Comparison of ENCODE assay signal across 9 mouse cellular contexts in the genomic region with DNA sequence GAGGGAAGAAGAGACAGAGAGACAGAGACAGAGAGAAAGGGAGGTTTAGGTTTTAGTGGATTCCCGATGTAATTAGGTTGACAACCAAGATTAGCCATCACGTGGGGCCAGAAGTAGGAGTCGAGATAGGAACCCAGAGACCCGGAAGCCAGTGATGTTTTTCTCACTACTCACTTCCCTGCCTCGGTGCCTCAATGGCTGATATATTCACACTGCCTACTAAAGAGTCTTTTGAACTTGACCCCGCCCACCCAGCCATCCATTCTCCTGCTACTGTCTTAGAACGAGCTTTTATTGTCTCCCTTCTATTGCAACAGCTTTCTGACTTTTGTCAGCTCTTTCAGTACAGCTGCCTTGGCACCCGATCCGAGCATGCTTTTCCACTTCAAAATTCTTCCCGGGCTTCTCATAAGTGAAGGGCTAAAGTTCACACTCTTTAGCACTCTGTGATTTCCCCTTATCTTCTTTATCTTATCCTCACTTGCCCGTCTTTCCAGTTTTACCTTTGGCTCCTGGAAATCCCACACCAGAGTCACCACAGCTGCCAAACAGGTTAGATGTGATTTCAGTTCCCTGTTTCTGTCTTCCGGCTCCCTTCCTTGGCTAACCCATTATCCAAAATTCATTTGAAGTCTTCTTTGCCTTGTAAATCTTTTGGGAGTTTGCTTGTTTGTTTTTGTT. TPM values are rescaled to one million over a fixed set of nuclear protein-coding genes. Genes with fewer than 3 reads are reported as not detected.
DNase-seq lines count a peak whose midpoint lies in the region.
"Had no signal": no experiment of that assay in that cellular context is flagged by ENCODE, and none has a peak within 500 bp of the region (broad histone marks: within the 10 kb centered on the region; RNA-seq: fewer than 3 reads in every experiment).

No protein-coding gene starts in this region.

- peak; percentile 16 for DNase-seq in adrenal gland, postnatal 14 days
- DNase-seq in adrenal gland, adult (ENCODE audit: inconsistent age in 2 of 2, low spot score in 1 of 2), result no peak
- DNase-seq in urinary bladder, postnatal 25 days (ENCODE audit: low spot score), result peak; percentile 7
- DNase-seq in urinary bladder, adult 2 months (ENCODE audit: low spot score), result no peak
- DNase-seq in lung, postnatal 36 days, result peak; percentile 30
- DNase-seq in cerebellum, adult 11-12 months, result no peak
- no peak for DNase-seq in cerebellum, adult 18-20 months
- DNase-seq in left cerebral cortex, adult 9 months (ENCODE audit: low spot score in 2 of 2), result no peak
- DNase-seq: cerebellum, postnatal 25 days had no signal

RNA-seq across cellular contexts. Expression of gene Tlk1, which starts 13.1 kb away (rescaled TPM):
- total RNA-seq in adrenal gland, postnatal 14 days (2021), result 60.4 and 66.0 TPM in 2 replicates
- 17.7 and 26.1 TPM in 2 replicates for polyA plus RNA-seq in urinary bladder, adult 2 months (2012; rRNA removed)

Comparison
In these comparisons a context has a peak if more than half of its experiments do, and no peak if none do; other contexts are left out.
1. DNase-seq: peak in adrenal gland, postnatal 14 days (single experiment), urinary bladder, postnatal 25 days (single experiment) and lung, postnatal 36 days (single experiment); none in adrenal gland, adult (0 of 2), urinary bladder, adult 2 months (single experiment), cerebellum, adult 11-12 months (single experiment), cerebellum, adult 18-20 months (0 of 2) and left cerebral cortex, adult 9 months (0 of 2).